Mouse (Mus musculus) midbrain, embryonic 14.5 days (tissue): ENCODE measurements around the gene Pagr1a. TPM values are rescaled to one million over a fixed set of nuclear protein-coding genes. Genes with fewer than 3 reads are reported as not detected.

Source experiments
- ATAC-seq: fragments of 200-750 bp; cut with Nextera tagmentation; 2 replicates; pipeline ENCODE4 v1.8.0; 2017; ENCODE audit warnings: moderate number of reproducible peaks, moderate library complexity; ENCODE audit not compliant: low FRiP score, low TSS enrichment
- DNase-seq: peaks from one replicate; pipeline ENCODE4 v3.0.0-alpha.2; 2015
- H3K27ac ChIP-seq: fragments of 300-500 bp; sonication (generic); replicated peaks from 2 replicates; pipeline ENCODE4 v1.5.1; 2014; ENCODE audit warnings: mild to moderate bottlenecking, low read depth, low read length, moderate library complexity
- H3K27me3 ChIP-seq: fragments of 300-500 bp; sonication (generic); 2 replicates; pipeline ENCODE4 v1.6.1; 2014; ENCODE audit warnings: low read length, control low read depth, mixed read lengths; ENCODE audit not compliant: control insufficient read depth, insufficient read depth
- H3K36me3 ChIP-seq: fragments of 300-500 bp; sonication (generic); 2 replicates; pipeline ENCODE4 v1.6.1; 2014; ENCODE audit warnings: low read length, control low read depth; ENCODE audit not compliant: control insufficient read depth, insufficient read depth
- H3K4me1 ChIP-seq: fragments of 300-500 bp; sonication (generic); 2 replicates; pipeline ENCODE4 v1.6.1; 2014; ENCODE audit warnings: mild to moderate bottlenecking, antibody characterized with exemption, low read length, control low read depth; ENCODE audit not compliant: control insufficient read depth, insufficient read depth
- H3K4me2 ChIP-seq: fragments of 300-500 bp; sonication (generic); 2 replicates; pipeline ENCODE4 v1.6.1; 2014; ENCODE audit warnings: mild to moderate bottlenecking, low read length, moderate library complexity
- H3K4me3 ChIP-seq: fragments of 300-500 bp; sonication (generic); replicated peaks from 2 replicates; pipeline ENCODE4 v1.5.1; 2014; ENCODE audit warnings: low read depth, low read length
- H3K9ac ChIP-seq: fragments of 300-500 bp; sonication (generic); replicated peaks from 2 replicates; pipeline ENCODE4 v1.6.1; 2014; ENCODE audit warnings: mild to moderate bottlenecking, low read length, moderate library complexity
- H3K9me3 ChIP-seq: fragments of 300-500 bp; sonication (generic); 2 replicates; pipeline ENCODE4 v1.6.1; 2016; ENCODE audit warnings: low read length, control low read depth, mixed read lengths; ENCODE audit not compliant: control insufficient read depth
- WGBS: fragments of 180-500 bp; shearing (Covaris S2); extraction: QIAGEN DNeasy Blood & Tissue Kit; methylation state at CpG from one replicate; pipeline ENCODE4 v1.1.7; 2014; 5-methylcytosine and 5-hydroxymethylcytosine counted together
- polyA plus RNA-seq: library from polyadenylated mRNA; unstranded; fragments of >200 nt; fragmentation: Nextera tagmentation; extraction: Ambion mirVana; gene quantifications from 2 replicates; pipeline ENCODE4 v1.2.1, GENCODE M21; 2014

Gene Pagr1a
- polyA plus RNA-seq, 1 experiment from 2014 or later, result 21.2 TPM

- DNase-seq, result peak; percentile 100
- peak within 1 kb of the TSS; percentile 95 for H3K4me3 ChIP-seq
- WGBS, result under 1% methylated on average over 57 of the region's 63 CpGs
- peak within 1 kb of the TSS; percentile 99 for H3K9ac ChIP-seq
- H3K4me1 ChIP-seq, result peaks cover 28% of the 10 kb centered on the region
- peak; percentile 93 for ATAC-seq
- H3K36me3 ChIP-seq, result peaks cover 30% of the 10 kb centered on the region
- H3K4me2 ChIP-seq, result peak within 1 kb of the TSS; percentile 91
- H3K27ac ChIP-seq, result peak within 1 kb of the TSS; percentile 100
- H3K9me3 ChIP-seq, result no peaks in the 10 kb centered on the region
- no peaks in the 10 kb centered on the region for H3K27me3 ChIP-seq
These were observed 10.0 kb upstream of the Pagr1a start, which contains the start of gene Maz for GRCm38 (mm10) chr7:127026984-127027726. TSS of gene Maz (minus strand) at chr7:127027037.

GRCm38 (mm10) chr7:127026616-127026983 lies 9.4 kb upstream of the Pagr1a start:
- no peaks in the 10 kb centered on the region for H3K27me3 ChIP-seq
- peak overlapping the region; percentile 91 for H3K4me2 ChIP-seq
- H3K27ac ChIP-seq, result peak overlapping the region; percentile 100
- H3K4me1 ChIP-seq, result peaks cover 30% of the 10 kb centered on the region
- H3K9ac ChIP-seq, result peak overlapping the region; percentile 99
- DNase-seq (no peak), ATAC-seq (no peak; the same call in 1 of the 2 replicates)
- 6% methylated on average over 6 of the region's 48 CpGs for WGBS
- peaks cover 35% of the 10 kb centered on the region for H3K36me3 ChIP-seq
- no peaks in the 10 kb centered on the region for H3K9me3 ChIP-seq
- peak overlapping the region; percentile 95 for H3K4me3 ChIP-seq

GRCm38 (mm10) chr7:127026161-127026600 lies 9.0 kb upstream of the Pagr1a start:
- Histone ChIP-seq H3K4me2 (peak overlapping the region; percentile 91), H3K36me3 (peaks cover 35% of the 10 kb centered on the region), H3K9me3 (no peaks in the 10 kb centered on the region), H3K9ac (peak overlapping the region; percentile 99), H3K4me3 (peak overlapping the region; percentile 95), H3K4me1 (peaks cover 34% of the 10 kb centered on the region), H3K27ac (peak overlapping the region; percentile 100), H3K27me3 (no peaks in the 10 kb centered on the region)
- WGBS, result 0% methylated on average over 36 of the region's 48 CpGs
- ATAC-seq, result peak; percentile 27
- no peak for DNase-seq

GRCm38 (mm10) chr7:127025556-127026160 lies 8.5 kb upstream of the Pagr1a start:
- Histone ChIP-seq H3K36me3 (peaks cover 35% of the 10 kb centered on the region), H3K27ac (peak overlapping the region; percentile 100), H3K4me2 (peak overlapping the region; percentile 91), H3K27me3 (no peaks in the 10 kb centered on the region), H3K9ac (peak overlapping the region; percentile 99), H3K9me3 (no peaks in the 10 kb centered on the region), H3K4me1 (peaks cover 36% of the 10 kb centered on the region), H3K4me3 (peak overlapping the region; percentile 95)
- ATAC-seq (no peak), DNase-seq (peak; percentile 72)
- WGBS, result under 1% methylated on average over 62 of the region's 65 CpGs

- peak overlapping the region; percentile 100 for H3K27ac ChIP-seq
- H3K27me3 ChIP-seq, result no peaks in the 10 kb centered on the region
- no peaks in the 10 kb centered on the region for H3K9me3 ChIP-seq
- DNase-seq (peak; percentile 88), ATAC-seq (peak; percentile 14; the same call in 1 of the 2 replicates)
- H3K4me3 ChIP-seq, result peak overlapping the region; percentile 95
- peak overlapping the region; percentile 99 for H3K9ac ChIP-seq
- peaks cover 43% of the 10 kb centered on the region for H3K4me1 ChIP-seq
- peaks cover 31% of the 10 kb centered on the region for H3K36me3 ChIP-seq
- H3K4me2 ChIP-seq, result peak overlapping the region; percentile 91
- WGBS, result under 1% methylated on average over 30 of the region's 30 CpGs
These were observed 7.8 kb upstream of the Pagr1a start for GRCm38 (mm10) chr7:127024755-127025555.

GRCm38 (mm10) chr7:127023896-127024690 lies 6.9 kb upstream of the Pagr1a start:
- no peak for ATAC-seq
- peaks cover 50% of the 10 kb centered on the region for H3K4me1 ChIP-seq
- no peaks in the 10 kb centered on the region for H3K9me3 ChIP-seq
- H3K4me2 ChIP-seq, result peak overlapping the region; percentile 91
- H3K4me3 ChIP-seq, result peak overlapping the region; percentile 95
- H3K9ac ChIP-seq, result peak overlapping the region; percentile 99
- 14% methylated on average over 19 of the region's 19 CpGs for whole genome bisulfite sequencing
- no peaks in the 10 kb centered on the region for H3K27me3 ChIP-seq
- H3K27ac ChIP-seq, result peak overlapping the region; percentile 100
- peaks cover 31% of the 10 kb centered on the region for H3K36me3 ChIP-seq
- DNase-seq, result no peak

- H3K27ac ChIP-seq, result peak overlapping the region; percentile 100; the same call in 1 of the 2 replicates
These were observed 6.1 kb upstream of the Pagr1a start for GRCm38 (mm10) chr7:127023272-127023691.

More at GRCm38 (mm10) chr7:127023272-127023691, 6.1 kb upstream of the Pagr1a start:
- H3K36me3 ChIP-seq, result peaks cover 31% of the 10 kb centered on the region
- no peaks in the 10 kb centered on the region for H3K9me3 ChIP-seq
- WGBS, result 67% methylated on average over 13 of the region's 13 CpGs
- peaks cover 52% of the 10 kb centered on the region for H3K4me1 ChIP-seq
- ATAC-seq (no peak), DNase-seq (peak; percentile 27)
- peak overlapping the region; percentile 99; the same call in 1 of the 2 replicates for H3K9ac ChIP-seq
- no peaks in the 10 kb centered on the region for H3K27me3 ChIP-seq
- peak overlapping the region; percentile 95 for H3K4me3 ChIP-seq
- H3K4me2 ChIP-seq, result peak overlapping the region; percentile 91
